Mouse (Mus musculus) gastrocnemius, adult 2 months (tissue): Measurements from ENCODE around the gene H2-Q10. TPM values are rescaled to one million over a fixed set of nuclear protein-coding genes. Genes with fewer than 3 reads are reported as not detected.
"Not testable (repeated sequence)": the region's sequence is repeated elsewhere in the genome, so short reads cannot be mapped to it uniquely, and the experiment has no call there.

Experiments
- DNase-seq: peaks from one replicate; pipeline ENCODE4 v3.0.0; 2022
- H3K27ac ChIP-seq: fragments of 200-600 bp; 2 replicates; pipeline ENCODE4 v1.8.1; 2022; ENCODE audit warnings: mild to moderate bottlenecking
- H3K4me3 ChIP-seq: fragments of 200-600 bp; 2 replicates; pipeline ENCODE4 v1.8.1; 2022; ENCODE audit warnings: mild to moderate bottlenecking, moderate library complexity
- CTCF ChIP-seq: fragments of 200-600 bp; IDR thresholded peaks from 2 replicates; pipeline ENCODE4 v1.8.1; 2022; ENCODE audit warnings: antibody characterized with exemption, mild to moderate bottlenecking, moderate library complexity
- intact Hi-C: fragments of 180-260 bp; cut with DNase I; formaldehyde crosslinking; loops from one replicate; pipeline ENCODE4 v1.15.1; 2025
- total RNA-seq, 2 experiments: library from RNA; stranded (reverse); gene quantifications; 2 replicates each; pipeline ENCODE4 v1.2.3; 2021

Gene H2-Q10
- total RNA-seq, 2 experiments from 2014 or later, result 0.05 to 0.33 TPM

DNA sequence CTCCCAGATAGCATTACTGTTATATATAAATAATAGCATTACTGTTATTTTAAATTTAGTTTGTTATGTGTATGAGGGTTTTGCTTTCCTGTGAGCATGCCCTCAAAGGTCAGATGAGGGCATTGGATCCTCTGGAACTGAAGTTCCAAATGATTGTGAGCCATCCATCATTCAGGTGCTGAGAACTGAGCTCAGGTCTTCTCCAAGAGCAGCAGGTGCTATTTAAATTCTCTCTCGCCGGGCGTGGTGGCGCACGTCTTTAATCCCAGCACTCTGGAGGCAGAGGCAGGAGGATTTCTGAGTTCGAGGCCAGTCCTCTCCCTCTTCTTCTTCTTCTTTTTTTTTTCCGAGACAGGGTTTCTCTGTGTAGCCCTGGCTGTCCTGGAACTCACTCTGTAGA is 27.2 kb downstream of the H2-Q10 start:
- no peak overlapping the region for H3K4me3 ChIP-seq
- no peak for DNase-seq
- no peak overlapping the region for H3K27ac ChIP-seq
- TF ChIP-seq CTCF, result no peak
- intact Hi-C loops, result no loop called here

DNA sequence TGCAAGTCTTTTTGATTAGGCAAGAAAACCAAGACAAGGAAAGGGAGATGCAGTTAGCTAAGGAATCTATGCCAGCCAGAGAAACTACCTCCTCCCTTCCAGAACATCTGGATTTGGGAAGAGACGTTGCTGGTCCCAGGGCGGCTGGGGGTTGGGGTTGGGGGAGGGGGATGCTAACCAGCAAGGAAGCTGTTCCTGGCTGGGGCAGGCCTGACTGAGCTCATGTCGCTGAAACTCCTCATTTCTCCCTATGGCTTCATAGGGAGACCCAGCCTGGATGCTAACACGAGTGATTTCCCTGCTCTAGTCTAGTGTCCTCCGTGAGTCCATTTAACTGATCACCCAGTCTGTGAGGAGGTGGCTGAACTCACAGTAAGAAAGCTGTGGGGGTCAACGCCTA is 32.3 kb downstream of the H2-Q10 start:
- Histone ChIP-seq H3K27ac (no peak overlapping the region), H3K4me3 (no peak overlapping the region)
- TF ChIP-seq CTCF, result no peak
- DNase-seq, result no peak
- intact Hi-C loops, result no loop called here

DNA sequence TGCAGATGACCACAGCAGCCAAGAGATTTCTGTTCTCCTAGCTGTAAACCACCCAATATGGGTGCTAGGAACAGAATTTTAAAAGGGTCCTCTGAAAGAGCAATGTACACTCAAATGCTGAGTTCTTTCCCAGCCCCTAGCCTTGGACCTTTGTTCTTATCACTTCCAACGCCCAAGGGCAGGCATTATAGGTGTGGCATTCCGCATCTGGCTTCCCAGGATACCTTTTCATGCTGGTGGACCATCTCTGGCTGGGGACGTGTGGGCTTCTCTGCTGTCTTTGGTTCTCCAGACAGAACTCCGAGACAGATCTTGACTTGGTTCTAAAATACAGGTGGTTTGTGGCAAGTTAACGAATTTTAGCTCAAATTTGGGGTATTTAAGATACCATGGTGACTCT is 32.9 kb downstream of the H2-Q10 start:
- no peak overlapping the region for H3K27ac ChIP-seq
- DNase-seq, result no peak
- H3K4me3 ChIP-seq, result no peak overlapping the region
- no peak for TF ChIP-seq CTCF
- intact Hi-C loops, result no loop called here

DNA sequence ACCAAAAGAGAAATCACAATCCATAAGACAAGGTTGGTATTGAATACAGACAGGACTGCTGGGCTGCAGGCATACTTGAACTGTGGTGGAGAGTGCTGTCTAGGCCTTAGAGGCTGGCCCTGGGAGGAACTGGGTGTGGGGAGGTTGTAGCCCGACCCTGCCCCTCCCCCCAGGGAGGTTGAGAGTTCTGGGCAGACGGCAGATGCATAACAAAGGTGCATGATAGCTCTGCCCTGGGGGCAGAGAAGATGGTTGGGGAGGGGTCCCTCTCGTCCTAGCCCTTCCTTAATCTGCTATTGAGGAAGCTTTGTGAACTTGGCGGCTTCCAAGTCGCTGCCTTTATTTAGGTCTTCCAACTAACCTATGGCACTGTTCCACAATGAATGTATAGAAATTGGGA is 34.0 kb downstream of the H2-Q10 start:
- H3K4me3 ChIP-seq, result no peak overlapping the region
- no peak for TF ChIP-seq CTCF
- intact Hi-C loops, result no loop called here
- no peak overlapping the region for H3K27ac ChIP-seq
- no peak for DNase-seq

DNA sequence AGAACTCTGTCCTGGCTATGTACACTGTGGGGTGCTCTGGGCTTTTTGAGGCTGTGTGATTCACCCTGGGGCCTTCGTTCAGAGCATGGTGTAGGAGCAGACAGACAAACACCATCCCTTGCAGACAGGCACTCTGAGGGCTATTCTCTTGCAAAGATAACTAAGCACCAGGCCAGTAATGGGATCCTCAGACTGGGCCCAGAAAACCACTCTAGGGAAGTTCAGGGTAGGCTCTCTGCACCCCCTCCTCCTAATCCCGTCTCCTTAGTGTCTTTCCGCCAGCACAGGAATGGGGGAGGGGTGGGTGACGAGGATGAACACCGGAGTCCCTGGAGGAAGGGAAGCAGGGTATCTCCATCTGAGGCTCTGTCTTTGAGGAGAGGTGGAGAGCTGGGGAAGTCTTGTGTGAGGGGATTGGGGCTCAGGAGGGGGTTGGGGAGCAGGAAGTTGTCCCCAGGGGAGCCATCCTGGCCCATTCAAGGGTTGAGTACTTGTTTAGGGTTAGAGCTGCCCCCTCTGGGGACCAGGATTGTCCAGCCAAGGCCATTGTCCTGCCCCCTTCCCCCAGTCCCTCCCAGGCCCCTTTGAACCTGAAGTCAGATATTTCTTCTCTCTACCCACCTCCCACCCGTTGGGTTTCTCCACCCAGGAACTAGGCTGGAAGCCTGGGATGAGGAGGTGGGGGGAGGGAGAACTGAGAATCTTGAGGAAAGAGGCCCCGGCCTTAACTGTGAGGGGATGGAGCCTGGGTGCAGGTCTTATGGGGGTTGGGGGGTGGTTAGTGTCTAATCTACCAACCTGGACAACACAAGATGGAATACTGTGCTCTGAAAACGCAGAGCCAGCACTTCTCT is 35.0 kb downstream of the H2-Q10 start:
- DNase-seq, result no peak
- no peak overlapping the region for H3K27ac ChIP-seq
- TF ChIP-seq CTCF, result no peak
- intact Hi-C loops, result no loop called here
- H3K4me3 ChIP-seq, result no peak overlapping the region

DNA sequence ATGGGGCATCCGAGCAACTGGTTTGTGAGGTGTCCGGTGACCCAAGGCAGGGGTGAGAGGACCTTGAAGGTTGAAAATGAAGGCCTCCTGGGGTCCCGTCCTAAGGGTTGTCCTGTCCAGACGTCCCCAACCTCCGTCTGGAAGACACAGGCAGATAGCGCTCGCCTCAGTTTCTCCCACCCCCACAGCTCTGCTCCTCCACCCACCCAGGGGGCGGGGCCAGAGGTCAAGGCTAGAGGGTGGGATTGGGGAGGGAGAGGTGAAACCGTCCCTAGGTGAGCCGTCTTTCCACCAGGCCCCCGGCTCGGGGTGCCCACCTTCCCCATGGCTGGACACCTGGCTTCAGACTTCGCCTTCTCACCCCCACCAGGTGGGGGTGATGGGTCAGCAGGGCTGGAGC is 35.9 kb downstream of the H2-Q10 start, which contains the start of gene Pou5f1:
Gene Pou5f1, plus strand, starts transcription at position 243 of the 400 bp plus-strand sequence.
- Histone ChIP-seq H3K4me3 (no peak within 1 kb of the TSS), H3K27ac (no peak within 1 kb of the TSS)
- DNase-seq, result no peak
- TF ChIP-seq CTCF, result no peak
- intact Hi-C loops, result no loop called here

DNA sequence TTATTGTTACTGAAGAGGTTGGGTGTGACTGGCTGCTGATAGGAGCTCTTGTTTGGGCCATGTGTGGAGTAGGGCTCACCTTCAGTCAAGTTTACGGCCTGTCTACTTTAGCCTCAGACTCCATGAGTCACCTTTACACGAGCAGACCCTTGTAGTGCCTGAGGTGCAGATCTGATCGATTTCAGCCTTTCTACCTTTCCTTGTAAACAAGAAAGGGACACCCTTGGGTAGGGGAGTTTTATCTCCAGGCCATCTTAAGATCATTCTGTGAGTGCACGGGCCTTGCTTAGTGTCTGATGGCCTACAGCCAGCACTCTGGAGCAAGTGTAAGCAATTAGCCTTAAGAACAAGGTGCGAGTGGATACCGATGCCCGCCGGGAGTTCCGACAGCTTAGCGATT is 37.0 kb downstream of the H2-Q10 start:
- no peak for TF ChIP-seq CTCF
- intact Hi-C loops, result no loop called here
- DNase-seq, result no peak
- Histone ChIP-seq H3K4me3 (no peak overlapping the region), H3K27ac (no peak overlapping the region)

DNA sequence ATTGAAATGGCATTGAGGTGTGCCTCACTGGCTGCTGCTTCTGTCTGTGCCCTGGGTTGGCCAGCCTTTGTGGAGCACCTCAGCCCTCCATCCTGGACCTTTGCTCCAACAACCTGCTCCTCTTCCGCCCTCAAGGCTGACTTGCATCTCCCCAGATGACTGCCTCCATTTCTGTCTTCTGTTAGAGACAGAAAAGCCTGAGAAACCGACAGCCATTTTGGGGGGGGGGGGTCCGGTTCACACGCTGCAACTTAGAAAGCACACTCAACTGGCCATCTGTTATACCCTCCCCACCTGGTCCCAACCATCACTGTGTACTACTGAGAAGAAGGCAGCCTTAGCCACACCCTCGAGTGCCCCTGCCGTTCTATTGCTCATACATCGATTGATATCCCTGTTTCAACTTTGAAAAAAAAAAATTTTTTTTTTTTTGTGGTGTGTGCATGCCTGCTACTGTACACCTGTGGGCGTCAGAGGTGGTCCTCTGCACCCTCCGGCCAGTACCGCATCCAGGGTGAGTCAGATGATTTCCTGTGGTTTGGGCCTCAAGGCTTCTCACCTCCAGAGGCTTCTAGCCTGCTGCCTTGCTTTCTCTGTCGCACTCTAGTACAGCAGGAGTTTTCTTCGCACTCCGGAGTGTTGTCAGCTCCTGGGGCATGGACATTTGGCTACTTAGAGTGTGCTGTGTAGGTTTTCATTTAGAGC is 37.8 kb downstream of the H2-Q10 start:
- Histone ChIP-seq H3K27ac (no peak overlapping the region), H3K4me3 (no peak overlapping the region)
- no peak for DNase-seq
- intact Hi-C loops, result no loop called here
- no peak for TF ChIP-seq CTCF

DNA sequence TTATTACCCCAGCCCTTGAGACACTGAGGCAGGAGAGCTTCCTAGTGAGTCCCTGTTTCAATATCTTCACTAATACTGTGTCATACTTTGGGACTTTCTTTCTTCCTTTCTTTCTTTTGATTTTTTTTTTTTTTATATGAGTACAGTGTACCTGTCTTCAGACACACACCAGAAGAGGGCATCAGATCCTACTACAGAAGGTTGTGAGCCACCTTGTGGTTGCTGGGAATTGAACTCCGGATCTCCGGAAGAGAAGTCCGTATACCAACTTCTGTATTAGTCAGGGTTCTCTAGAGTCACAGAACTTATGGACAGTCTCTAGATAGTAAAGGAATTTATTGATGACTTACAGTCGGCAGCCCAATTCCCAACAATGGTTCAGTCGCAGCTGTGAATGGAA is 38.4 kb downstream of the H2-Q10 start:
- H3K4me3 ChIP-seq, H3K27ac ChIP-seq, intact Hi-C loops, DNase-seq: not testable (repeated sequence)

DNA sequence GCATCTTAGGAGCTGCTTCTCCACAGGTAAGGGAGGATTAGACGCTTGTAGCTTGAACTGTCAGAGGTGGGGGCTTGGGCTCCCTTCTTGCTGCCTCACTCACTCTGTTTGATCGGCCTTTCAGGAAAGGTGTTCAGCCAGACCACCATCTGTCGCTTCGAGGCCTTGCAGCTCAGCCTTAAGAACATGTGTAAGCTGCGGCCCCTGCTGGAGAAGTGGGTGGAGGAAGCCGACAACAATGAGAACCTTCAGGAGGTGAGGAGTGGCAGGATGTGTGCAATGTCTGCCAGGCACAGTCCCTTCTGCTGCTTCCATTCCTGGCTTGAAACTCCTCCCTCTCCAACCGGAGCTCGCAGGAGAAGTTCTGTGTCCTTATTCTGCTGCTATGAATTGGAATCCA is 39.4 kb downstream of the H2-Q10 start:
- intact Hi-C loops, result no loop called here
- DNase-seq, result no peak
- Histone ChIP-seq H3K27ac (no peak overlapping the region), H3K4me3 (no peak overlapping the region)
- peak; percentile 27 for TF ChIP-seq CTCF

DNA sequence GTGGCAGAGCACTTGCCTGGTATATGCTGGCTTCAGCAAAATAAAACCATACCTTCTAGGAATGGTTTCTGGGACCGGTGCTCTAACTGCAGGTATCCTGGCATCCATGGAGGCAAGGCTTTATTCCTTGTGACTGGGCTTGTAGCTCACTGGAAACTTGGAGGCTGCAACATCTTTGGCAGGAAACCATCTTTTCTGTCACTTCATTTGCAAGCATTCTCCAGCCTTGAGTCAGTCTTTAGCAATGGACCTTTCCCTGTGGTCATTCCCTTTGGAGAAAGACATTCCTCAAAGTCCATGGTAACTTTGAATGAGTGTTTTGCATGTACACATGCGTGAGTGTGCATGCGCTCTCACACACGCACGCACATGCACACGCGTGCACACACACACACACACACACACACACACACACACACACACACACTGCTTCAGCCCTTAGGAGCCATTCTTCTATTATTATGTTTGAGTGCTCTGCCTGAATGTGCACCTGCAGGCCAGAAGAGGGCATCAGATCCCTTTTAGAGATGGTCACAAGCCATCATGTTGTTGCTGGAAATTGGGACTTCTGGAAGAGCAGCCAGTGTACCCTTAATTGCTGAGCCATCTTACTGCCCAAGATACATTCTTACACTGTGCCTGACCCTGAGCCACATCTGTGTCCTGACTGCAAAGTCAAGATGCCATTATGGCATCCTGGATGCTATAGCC is 43.2 kb downstream of the H2-Q10 start:
- intact Hi-C loops, result no loop called here
- no peak overlapping the region for H3K4me3 ChIP-seq
- no peak for DNase-seq
- peak; percentile 26; the same call in 1 of the 2 replicates for TF ChIP-seq CTCF
- H3K27ac ChIP-seq, result no peak overlapping the region

DNA sequence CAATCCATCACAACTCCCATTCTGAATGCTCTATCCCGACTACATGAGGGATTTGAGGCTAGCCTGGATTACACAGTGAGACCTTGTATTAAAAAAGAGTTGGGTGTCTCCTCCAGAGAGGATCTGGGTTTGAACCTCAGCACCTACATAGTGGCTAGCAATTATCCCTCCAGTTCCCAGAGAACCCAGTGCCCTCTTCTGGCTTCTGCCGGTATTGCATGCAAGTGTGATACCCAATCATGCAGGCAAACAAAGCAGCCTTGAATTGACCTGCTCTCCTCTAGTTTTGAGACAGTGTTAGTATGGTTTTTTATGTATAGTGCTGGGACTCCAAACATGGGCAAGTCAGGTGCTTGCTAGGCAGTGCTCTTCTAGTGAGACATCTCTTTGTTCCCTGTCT is 44.0 kb downstream of the H2-Q10 start:
- H3K4me3 ChIP-seq, result no peak overlapping the region
- TF ChIP-seq CTCF, result peak; percentile 82
- H3K27ac ChIP-seq, result no peak overlapping the region
- intact Hi-C loops, result no loop called here
- peak; percentile 73 for DNase-seq

DNA sequence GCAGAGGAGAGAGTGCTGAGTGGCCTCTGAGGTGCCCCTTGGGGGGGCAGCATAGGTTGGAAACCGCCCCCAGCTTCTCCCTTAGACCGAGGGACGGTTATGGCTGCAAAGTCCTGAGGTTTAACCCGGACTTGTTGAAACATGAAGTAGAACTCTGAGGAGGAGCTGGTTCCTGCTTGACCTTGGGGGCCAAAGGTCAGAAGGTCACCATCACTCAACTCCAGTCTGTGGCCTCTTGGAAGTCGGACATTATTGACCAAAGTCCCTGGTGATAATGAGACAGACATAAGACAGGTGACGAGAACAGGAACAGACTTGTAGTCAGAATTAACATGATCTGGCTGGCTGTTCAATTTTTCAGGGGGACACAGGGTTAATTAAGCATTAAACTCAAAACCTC is 44.9 kb downstream of the H2-Q10 start:
- TF ChIP-seq CTCF, result no peak

More for the DNA sequence above, 44.9 kb downstream of the H2-Q10 start:
- intact Hi-C loops, result no loop called here
- no peak for DNase-seq
- Histone ChIP-seq H3K4me3 (no peak overlapping the region), H3K27ac (no peak overlapping the region)
